Mouse (Mus musculus) liver, embryonic 12.5 days (tissue): ENCODE data around the gene Dclk2. TPM values are rescaled to one million over a fixed set of nuclear protein-coding genes. Genes with fewer than 3 reads are reported as not detected.

Source experiments
- ATAC-seq: fragments of 200-750 bp; cut with Nextera tagmentation; 2 replicates; pipeline ENCODE4 v1.8.0; 2017; ENCODE audit warnings: moderate number of reproducible peaks, mild to moderate bottlenecking, moderate library complexity
- H3K27ac ChIP-seq: fragments of 300-500 bp; sonication (generic); 2 replicates; pipeline ENCODE4 v1.5.1; 2016; ENCODE audit warnings: mild to moderate bottlenecking
- H3K27me3 ChIP-seq: fragments of 300-500 bp; sonication (generic); replicated peaks from 2 replicates; pipeline ENCODE4 v1.6.1; 2016; ENCODE audit warnings: mild to moderate bottlenecking, moderate library complexity
- H3K36me3 ChIP-seq: fragments of 300-500 bp; sonication (generic); 2 replicates; pipeline ENCODE4 v1.6.1; 2016; ENCODE audit warnings: mild to moderate bottlenecking, moderate library complexity
- H3K4me1 ChIP-seq: fragments of 300-500 bp; sonication (generic); 2 replicates; pipeline ENCODE4 v1.6.1; 2016
- H3K4me2 ChIP-seq: fragments of 300-500 bp; sonication (generic); 2 replicates; pipeline ENCODE4 v1.6.1; 2016; ENCODE audit warnings: mild to moderate bottlenecking, moderate library complexity
- H3K4me3 ChIP-seq: fragments of 300-500 bp; sonication (generic); 2 replicates; pipeline ENCODE4 v1.5.1; 2016; ENCODE audit warnings: mild to moderate bottlenecking, moderate library complexity
- H3K9ac ChIP-seq: fragments of 300-500 bp; sonication (generic); 2 replicates; pipeline ENCODE4 v1.6.1; 2016; ENCODE audit warnings: mild to moderate bottlenecking, moderate library complexity
- H3K9me3 ChIP-seq: fragments of 300-500 bp; sonication (generic); replicated peaks from 2 replicates; pipeline ENCODE4 v1.6.1; 2016; ENCODE audit warnings: mild to moderate bottlenecking, moderate library complexity
- WGBS: fragments of 180-500 bp; shearing (Covaris S2); methylation state at CpG from one replicate; pipeline ENCODE4 v1.1.7; 2016; ENCODE audit not compliant: insufficient replicate concordance; 5-methylcytosine and 5-hydroxymethylcytosine counted together
- polyA plus RNA-seq: library from polyadenylated mRNA; unstranded; fragments of >200 nt; fragmentation: Nextera tagmentation; extraction: Ambion mirVana; gene quantifications from 2 replicates; pipeline ENCODE4 v1.2.1, GENCODE M21; 2016

The Dclk2 gene
- polyA plus RNA-seq, 1 experiment from 2014 or later: 11.3 TPM

GRCm38 (mm10) chr3:86787423-86788123 lies 133.1 kb downstream of the Dclk2 start:
- peaks cover 38% of the 10 kb centered on the region for H3K36me3 ChIP-seq
- H3K27me3 ChIP-seq: no peaks in the 10 kb centered on the region
- no peaks in the 10 kb centered on the region for H3K4me1 ChIP-seq
- H3K9me3 ChIP-seq: no peaks in the 10 kb centered on the region
- H3K9ac ChIP-seq: no peak overlapping the region
- 79% methylated on average over 10 of the region's 10 CpGs for WGBS
- no peak overlapping the region for H3K4me3 ChIP-seq
- H3K27ac ChIP-seq: no peak overlapping the region
- H3K4me2 ChIP-seq: no peak overlapping the region
- ATAC-seq: 0 out of 2 replicates have a peak, but pooled peaks have one; percentile 31

- no peaks in the 10 kb centered on the region for H3K9me3 ChIP-seq
- H3K9ac ChIP-seq: no peak overlapping the region
- no peak overlapping the region for H3K4me2 ChIP-seq
- WGBS: 78% methylated on average over 11 of the region's 11 CpGs
- no peak overlapping the region for H3K4me3 ChIP-seq
- no peaks in the 10 kb centered on the region for H3K27me3 ChIP-seq
- peaks cover 33% of the 10 kb centered on the region for H3K36me3 ChIP-seq
- no peak for ATAC-seq
- no peak overlapping the region for H3K27ac ChIP-seq
- H3K4me1 ChIP-seq: no peaks in the 10 kb centered on the region
Measured at GRCm38 (mm10) chr3:86786845-86787351, 133.8 kb downstream of the Dclk2 start.

- no peak overlapping the region for H3K4me3 ChIP-seq
Measured at GRCm38 (mm10) chr3:86786280-86786679, 134.4 kb downstream of the Dclk2 start.

GRCm38 (mm10) chr3:86784930-86785329 lies 135.7 kb downstream of the Dclk2 start:
- ATAC-seq: no peak
- H3K27me3 ChIP-seq: no peaks in the 10 kb centered on the region
- H3K4me1 ChIP-seq: no peaks in the 10 kb centered on the region
- no peak overlapping the region for H3K4me3 ChIP-seq
- peaks cover 17% of the 10 kb centered on the region for H3K36me3 ChIP-seq
- WGBS: 51% methylated on average over 11 of the region's 11 CpGs
- no peak overlapping the region for H3K27ac ChIP-seq
- no peak overlapping the region for H3K4me2 ChIP-seq
- H3K9me3 ChIP-seq: no peaks in the 10 kb centered on the region
- no peak overlapping the region for H3K9ac ChIP-seq

More at GRCm38 (mm10) chr3:86786280-86786679, 134.4 kb downstream of the Dclk2 start:
- WGBS: 89% methylated on average over 12 of the region's 12 CpGs
- no peak for ATAC-seq
- H3K27ac ChIP-seq: no peak overlapping the region
- H3K4me2 ChIP-seq: no peak overlapping the region
- no peak overlapping the region for H3K9ac ChIP-seq
- H3K9me3 ChIP-seq: no peaks in the 10 kb centered on the region
- H3K4me1 ChIP-seq: no peaks in the 10 kb centered on the region
- H3K36me3 ChIP-seq: peaks cover 29% of the 10 kb centered on the region
- H3K27me3 ChIP-seq: no peaks in the 10 kb centered on the region

- Histone ChIP-seq H3K9me3 (no peaks in the 10 kb centered on the region), H3K27ac (no peak overlapping the region), H3K4me1 (no peaks in the 10 kb centered on the region), H3K9ac (no peak overlapping the region), H3K27me3 (no peaks in the 10 kb centered on the region), H3K4me3 (no peak overlapping the region), H3K36me3 (peaks cover 13% of the 10 kb centered on the region), H3K4me2 (no peak overlapping the region)
- ATAC-seq: no peak
- WGBS: 92% methylated on average over 3 of the region's 3 CpGs
Measured at GRCm38 (mm10) chr3:86784051-86784450, 136.6 kb downstream of the Dclk2 start.

GRCm38 (mm10) chr3:86779704-86780103 lies 140.9 kb downstream of the Dclk2 start:
- no peaks in the 10 kb centered on the region; the same call in 1 of the 2 replicates for H3K36me3 ChIP-seq
- 64% methylated on average over 4 of the region's 4 CpGs for WGBS
- no peak overlapping the region for H3K4me3 ChIP-seq
- ATAC-seq: peak; percentile 35; the same call in 1 of the 2 replicates
- H3K9ac ChIP-seq: no peak overlapping the region
- no peaks in the 10 kb centered on the region for H3K27me3 ChIP-seq
- H3K4me1 ChIP-seq: no peaks in the 10 kb centered on the region
- H3K27ac ChIP-seq: no peak overlapping the region
- no peaks in the 10 kb centered on the region for H3K9me3 ChIP-seq
- no peak overlapping the region for H3K4me2 ChIP-seq

GRCm38 (mm10) chr3:86775444-86775828 lies 145.2 kb downstream of the Dclk2 start:
- no peak for ATAC-seq
- no peaks in the 10 kb centered on the region for H3K4me1 ChIP-seq
- H3K4me3 ChIP-seq: no peak overlapping the region
- no peaks in the 10 kb centered on the region for H3K27me3 ChIP-seq
- no peaks in the 10 kb centered on the region; the same call in 1 of the 2 replicates for H3K36me3 ChIP-seq
- no peak overlapping the region for H3K27ac ChIP-seq
- no peak overlapping the region for H3K9ac ChIP-seq
- 65% methylated on average over 6 of the region's 6 CpGs for WGBS
- no peak overlapping the region for H3K4me2 ChIP-seq
- no peaks in the 10 kb centered on the region for H3K9me3 ChIP-seq

- ATAC-seq: no peak
- H3K9me3 ChIP-seq: no peaks in the 10 kb centered on the region
Measured at GRCm38 (mm10) chr3:86774566-86775443, 145.8 kb downstream of the Dclk2 start.

GRCm38 (mm10) chr3:86768969-86769368 lies 151.7 kb downstream of the Dclk2 start:
- Histone ChIP-seq H3K9ac (no peak overlapping the region), H3K4me2 (no peak overlapping the region), H3K4me3 (no peak overlapping the region), H3K27me3 (no peaks in the 10 kb centered on the region), H3K4me1 (no peaks in the 10 kb centered on the region), H3K36me3 (no peaks in the 10 kb centered on the region), H3K9me3 (no peaks in the 10 kb centered on the region), H3K27ac (no peak overlapping the region)
- WGBS: 73% methylated on average over 6 of the region's 6 CpGs
- no peak for ATAC-seq

More at GRCm38 (mm10) chr3:86774566-86775443, 145.8 kb downstream of the Dclk2 start:
- Histone ChIP-seq H3K4me2 (no peak overlapping the region), H3K4me1 (no peaks in the 10 kb centered on the region), H3K9ac (no peak overlapping the region), H3K27ac (no peak overlapping the region), H3K27me3 (no peaks in the 10 kb centered on the region), H3K4me3 (no peak overlapping the region), H3K36me3 (no peaks in the 10 kb centered on the region; the same call in 1 of the 2 replicates)
- WGBS: 49% methylated on average over 14 of the region's 14 CpGs

GRCm38 (mm10) chr3:86768553-86768952 lies 152.1 kb downstream of the Dclk2 start:
- Histone ChIP-seq H3K4me3 (no peak overlapping the region), H3K27ac (no peak overlapping the region), H3K27me3 (no peaks in the 10 kb centered on the region), H3K4me2 (no peak overlapping the region), H3K4me1 (no peaks in the 10 kb centered on the region), H3K9me3 (no peaks in the 10 kb centered on the region), H3K9ac (no peak overlapping the region), H3K36me3 (no peaks in the 10 kb centered on the region)
- 51% methylated on average over 8 of the region's 8 CpGs for WGBS
- no peak for ATAC-seq

GRCm38 (mm10) chr3:86762456-86762855 lies 158.2 kb downstream of the Dclk2 start:
- no peak overlapping the region for H3K27ac ChIP-seq
- H3K36me3 ChIP-seq: no peaks in the 10 kb centered on the region
- H3K4me1 ChIP-seq: no peaks in the 10 kb centered on the region
- ATAC-seq: no peak
- no peak overlapping the region for H3K4me3 ChIP-seq
- H3K9me3 ChIP-seq: no peaks in the 10 kb centered on the region
- no peaks in the 10 kb centered on the region for H3K27me3 ChIP-seq
- no peak overlapping the region for H3K9ac ChIP-seq
- no peak overlapping the region for H3K4me2 ChIP-seq
- WGBS: 73% methylated on average over 4 of the region's 4 CpGs

GRCm38 (mm10) chr3:86762036-86762415 lies 158.6 kb downstream of the Dclk2 start:
- H3K9me3 ChIP-seq: no peaks in the 10 kb centered on the region
- no peak overlapping the region for H3K9ac ChIP-seq
- WGBS: 82% methylated on average over 6 of the region's 6 CpGs
- no peaks in the 10 kb centered on the region for H3K27me3 ChIP-seq
- no peak overlapping the region for H3K4me2 ChIP-seq
- H3K27ac ChIP-seq: no peak overlapping the region
- no peak overlapping the region for H3K4me3 ChIP-seq
- H3K4me1 ChIP-seq: no peaks in the 10 kb centered on the region
- ATAC-seq: no peak
- no peaks in the 10 kb centered on the region for H3K36me3 ChIP-seq
